Mouse (Mus musculus) forebrain, postnatal 0 days (tissue): Measurements from ENCODE around the gene Slc39a11. TPM values are rescaled to one million over a fixed set of nuclear protein-coding genes. Genes with fewer than 3 reads are reported as not detected.

Experiments used
- ATAC-seq: fragments of 200-750 bp; cut with Nextera tagmentation; 2 replicates; pipeline ENCODE4 v1.8.0; 2017; ENCODE audit warnings: mild to moderate bottlenecking, moderate library complexity
- DNase-seq: peaks from one replicate; pipeline ENCODE4 v3.0.0-alpha.2; 2015
- H3K27ac ChIP-seq: fragments of 300-500 bp; sonication (generic); 2 replicates; pipeline ENCODE4 v1.5.1; 2014; ENCODE audit warnings: low read depth, mild to moderate bottlenecking, antibody characterized with exemption, low read length, moderate library complexity, mixed read lengths
- H3K27me3 ChIP-seq: fragments of 300-500 bp; sonication (generic); 2 replicates; pipeline ENCODE4 v1.6.1; 2014; ENCODE audit warnings: mild to moderate bottlenecking, low read length, mixed read lengths; ENCODE audit not compliant: insufficient read depth
- H3K36me3 ChIP-seq: fragments of 300-500 bp; sonication (generic); 2 replicates; pipeline ENCODE4 v1.6.1; 2014; ENCODE audit warnings: mild to moderate bottlenecking, moderate library complexity; ENCODE audit not compliant: insufficient read depth
- H3K4me1 ChIP-seq: fragments of 300-500 bp; sonication (generic); 2 replicates; pipeline ENCODE4 v1.6.1; 2014; ENCODE audit warnings: antibody characterized with exemption; ENCODE audit not compliant: insufficient read depth
- H3K4me2 ChIP-seq: fragments of 300-500 bp; sonication (generic); 2 replicates; pipeline ENCODE4 v1.6.1; 2014; ENCODE audit warnings: low read depth, mild to moderate bottlenecking, moderate library complexity
- H3K4me3 ChIP-seq: fragments of 300-500 bp; sonication (generic); 2 replicates; pipeline ENCODE4 v1.5.1; 2014; ENCODE audit warnings: low read depth, low read length, mixed read lengths
- H3K9ac ChIP-seq: fragments of 300-500 bp; sonication (generic); 2 replicates; pipeline ENCODE4 v1.6.1; 2014; ENCODE audit warnings: mild to moderate bottlenecking
- H3K9me3 ChIP-seq: fragments of 300-500 bp; sonication (generic); 2 replicates; pipeline ENCODE4 v1.6.1; 2016; ENCODE audit warnings: low read length
- CTCF ChIP-seq: sonication (generic); IDR thresholded peaks from 2 replicates; pipeline ENCODE4 v1.5.1; 2016; ENCODE audit warnings: antibody characterized with exemption, control low read depth, low read depth
- WGBS: fragments of 180-500 bp; shearing (Covaris S2); extraction: QIAGEN DNeasy Blood & Tissue Kit; methylation state at CpG from one replicate; pipeline ENCODE4 v1.1.7; 2014; 5-methylcytosine and 5-hydroxymethylcytosine counted together
- polyA plus RNA-seq: library from polyadenylated mRNA; unstranded; fragments of >200 nt; fragmentation: Nextera tagmentation; extraction: Ambion mirVana; gene quantifications from 2 replicates; pipeline ENCODE4 v1.2.1, GENCODE M21; 2015
- total RNA-seq: library from RNA; depleted of rRNA; stranded (reverse); fragments of >200 nt; gene quantifications from 2 replicates; pipeline ENCODE4 v1.2.3, GENCODE M21; 2014

Gene Slc39a11
- total and polyA plus RNA-seq, 2 experiments from 2014 or later = 39.1 to 48.2 TPM

- WGBS = 92% methylated on average over 15 of the region's 15 CpGs
- no peak overlapping the region for H3K27ac ChIP-seq
These were observed 4.2 kb upstream of the Slc39a11 start for GRCm38 (mm10) chr11:113654105-113654504.

GRCm38 (mm10) chr11:113652516-113652915, 2.6 kb upstream of the Slc39a11 start:
- H3K9me3 ChIP-seq = no peaks in the 10 kb centered on the region
- no peak for DNase-seq
- no peak overlapping the region for H3K4me2 ChIP-seq
- H3K4me3 ChIP-seq = no peak overlapping the region
- no peak for ATAC-seq
- H3K27me3 ChIP-seq = no peaks in the 10 kb centered on the region
- TF ChIP-seq CTCF = no peak
- 90% methylated on average over 6 of the region's 6 CpGs for WGBS
- H3K9ac ChIP-seq = no peak overlapping the region
- H3K27ac ChIP-seq = no peak overlapping the region
- peaks cover 11% of the 10 kb centered on the region; the same call in 1 of the 2 replicates for H3K4me1 ChIP-seq
- H3K36me3 ChIP-seq = peaks cover 61% of the 10 kb centered on the region

More at GRCm38 (mm10) chr11:113654105-113654504, 4.2 kb upstream of the Slc39a11 start:
- H3K4me2 ChIP-seq = no peak overlapping the region
- no peak overlapping the region for H3K4me3 ChIP-seq
- peaks cover 73% of the 10 kb centered on the region for H3K36me3 ChIP-seq
- H3K27me3 ChIP-seq = no peaks in the 10 kb centered on the region
- TF ChIP-seq CTCF = no peak
- no peak overlapping the region for H3K9ac ChIP-seq
- H3K9me3 ChIP-seq = no peaks in the 10 kb centered on the region
- DNase-seq (no peak), ATAC-seq (no peak)
- peaks cover 6% of the 10 kb centered on the region; the same call in 1 of the 2 replicates for H3K4me1 ChIP-seq

- H3K4me1 ChIP-seq = peaks cover 11% of the 10 kb centered on the region; the same call in 1 of the 2 replicates
- 47% methylated on average over 8 of the region's 8 CpGs for whole genome bisulfite sequencing
- H3K36me3 ChIP-seq = peaks cover 54% of the 10 kb centered on the region
- no peak overlapping the region for H3K4me3 ChIP-seq
- no peak overlapping the region for H3K4me2 ChIP-seq
- no peaks in the 10 kb centered on the region for H3K27me3 ChIP-seq
- no peaks in the 10 kb centered on the region for H3K9me3 ChIP-seq
- peak; percentile 75 for DNase-seq
- peak; percentile 52 for ATAC-seq
- H3K27ac ChIP-seq = no peak overlapping the region
- H3K9ac ChIP-seq = no peak overlapping the region
- TF ChIP-seq CTCF = peak; percentile 76
These were observed 2.0 kb upstream of the Slc39a11 start for GRCm38 (mm10) chr11:113651907-113652273.

DNA sequence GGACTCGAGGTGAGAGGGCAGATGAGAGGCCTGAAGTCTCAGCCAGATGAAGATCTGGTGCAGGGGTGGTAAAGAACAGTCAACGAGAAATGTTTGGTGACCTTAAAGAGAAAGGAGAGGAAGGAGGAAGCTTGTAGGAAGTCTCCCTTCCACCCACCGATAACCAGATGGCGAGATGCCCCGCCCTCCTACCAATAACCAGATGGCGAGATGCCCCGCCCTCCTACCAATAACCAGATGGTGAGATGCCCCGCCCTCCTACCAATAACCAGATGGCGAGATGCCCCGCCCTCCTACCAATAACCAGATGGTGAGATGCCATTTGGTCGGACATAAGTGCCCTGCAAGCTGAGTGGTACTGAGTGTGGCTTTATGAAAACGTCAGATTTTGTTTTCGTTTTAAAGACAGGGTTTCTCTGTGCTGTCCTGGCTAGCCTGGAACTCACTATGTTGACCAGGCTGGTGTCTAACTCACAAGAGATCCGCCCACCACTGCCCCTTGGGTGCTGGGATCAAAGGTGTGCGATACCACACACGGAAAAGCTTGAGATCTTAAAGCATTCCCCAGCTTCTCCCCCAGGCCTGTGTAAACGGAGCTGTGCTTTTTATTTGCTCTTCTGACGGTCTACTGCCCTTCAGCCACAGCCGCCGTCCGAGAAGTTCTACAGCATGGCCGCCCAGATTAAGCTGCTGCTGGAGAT, 1.5 kb upstream of the Slc39a11 start:
- no peaks in the 10 kb centered on the region for H3K27me3 ChIP-seq
- H3K9ac ChIP-seq = no peak overlapping the region
- no peak overlapping the region for H3K27ac ChIP-seq
- WGBS = 69% methylated on average over 22 of the region's 22 CpGs
- H3K4me2 ChIP-seq = no peak overlapping the region
- ATAC-seq = no peak
- no peak overlapping the region for H3K4me3 ChIP-seq
- H3K9me3 ChIP-seq = no peaks in the 10 kb centered on the region
- TF ChIP-seq CTCF = no peak
- peaks cover 49% of the 10 kb centered on the region for H3K36me3 ChIP-seq
- H3K4me1 ChIP-seq = peaks cover 11% of the 10 kb centered on the region; the same call in 1 of the 2 replicates
- DNase-seq = no peak

DNA sequence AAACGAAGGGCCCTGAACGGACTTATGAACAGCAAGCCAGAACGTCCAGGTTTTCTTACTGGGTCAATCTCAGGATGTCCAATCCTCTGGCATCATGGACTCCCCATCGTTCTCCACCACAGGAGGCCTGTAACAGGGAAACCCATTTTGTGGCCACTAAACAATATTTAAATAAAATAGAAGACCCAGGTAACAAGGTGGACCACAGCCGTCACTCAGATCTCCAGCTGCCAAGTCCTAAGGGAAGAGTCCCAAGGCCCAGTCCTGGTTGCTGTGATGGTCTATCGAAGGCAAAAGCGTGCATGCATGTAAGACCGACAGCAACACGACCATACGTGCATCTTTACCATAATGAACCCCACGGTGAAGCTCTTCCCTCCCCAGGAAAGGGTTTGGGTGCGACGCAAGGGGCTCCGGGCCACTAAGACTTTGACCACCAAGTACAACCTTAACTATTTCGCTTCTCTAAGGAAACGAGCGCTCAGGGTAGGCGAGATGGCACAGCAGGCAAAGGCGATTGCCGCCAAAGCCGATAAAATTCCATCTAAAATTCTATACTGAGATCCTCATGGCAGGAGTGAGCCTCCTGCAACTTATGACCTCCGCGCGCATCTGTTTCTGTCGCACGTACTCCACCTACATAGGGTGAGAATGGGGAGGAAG, 1.1 kb downstream of the Slc39a11 start, which contains the start of gene Cog1:
Gene Cog1, plus strand, starts transcription at position 480 of the 663 bp plus-strand sequence.
- Histone ChIP-seq H3K4me3 (peak within 1 kb of the TSS; percentile 71), H3K4me1 (peaks cover 11% of the 10 kb centered on the region; the same call in 1 of the 2 replicates), H3K27me3 (no peaks in the 10 kb centered on the region), H3K9me3 (no peaks in the 10 kb centered on the region), H3K36me3 (peaks cover 24% of the 10 kb centered on the region), H3K9ac (peak within 1 kb of the TSS; percentile 94), H3K4me2 (peak within 1 kb of the TSS; percentile 70), H3K27ac (peak within 1 kb of the TSS; percentile 91)
- 47% methylated on average over 26 of the region's 26 CpGs for WGBS
- TF ChIP-seq CTCF = no peak
- DNase-seq (no peak), ATAC-seq (no peak)

DNA sequence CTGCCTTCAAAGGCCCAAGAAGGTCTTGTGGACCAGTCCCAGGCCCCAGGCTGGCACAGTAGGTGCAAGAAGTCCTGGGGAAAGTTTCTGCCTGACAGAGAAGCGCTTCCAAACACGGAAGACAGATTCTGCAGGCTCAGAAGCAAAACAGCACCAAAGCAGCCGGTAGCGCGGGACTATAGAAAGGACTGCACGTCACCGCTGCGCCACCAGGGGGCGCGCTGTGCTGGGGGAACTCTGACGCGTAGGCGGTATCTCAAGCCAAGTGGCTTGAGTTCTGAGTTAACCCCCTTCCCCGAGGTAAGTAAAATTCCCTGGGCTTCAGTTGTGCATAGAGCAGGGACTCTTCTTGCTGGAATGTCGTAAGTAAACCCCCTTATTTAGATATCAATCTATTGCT, 1.7 kb downstream of the Slc39a11 start:
- Histone ChIP-seq H3K4me3 (no peak overlapping the region), H3K27me3 (no peaks in the 10 kb centered on the region), H3K27ac (no peak overlapping the region), H3K4me1 (peaks cover 11% of the 10 kb centered on the region; the same call in 1 of the 2 replicates), H3K36me3 (peaks cover 17% of the 10 kb centered on the region), H3K9ac (no peak overlapping the region), H3K4me2 (0 out of 2 replicates have a peak overlapping the region, but pooled peaks have one; percentile 70), H3K9me3 (no peaks in the 10 kb centered on the region)
- ATAC-seq (peak; percentile 40), DNase-seq (peak; percentile 87)
- WGBS = 3% methylated on average over 15 of the region's 15 CpGs
- TF ChIP-seq CTCF = peak; percentile 94

GRCm38 (mm10) chr11:113645181-113645580, 4.7 kb downstream of the Slc39a11 start:
- DNase-seq = no peak

More at GRCm38 (mm10) chr11:113645181-113645580, 4.7 kb downstream of the Slc39a11 start:
- no peaks in the 10 kb centered on the region for H3K27me3 ChIP-seq
- peaks cover 8% of the 10 kb centered on the region; the same call in 1 of the 2 replicates for H3K4me1 ChIP-seq
- no peaks in the 10 kb centered on the region for H3K9me3 ChIP-seq
- no peak overlapping the region for H3K4me3 ChIP-seq
- 89% methylated on average over 3 of the region's 3 CpGs for WGBS
- ATAC-seq = no peak
- no peak overlapping the region for H3K27ac ChIP-seq
- no peaks in the 10 kb centered on the region for H3K36me3 ChIP-seq
- TF ChIP-seq CTCF = 0 out of 2 replicates have a peak, but pooled peaks have one; percentile 5
- no peak overlapping the region for H3K9ac ChIP-seq
- no peak overlapping the region for H3K4me2 ChIP-seq
